Mouse (Mus musculus): ENCODE results near the gene Wrap53. TPM values are rescaled to one million over a fixed set of nuclear protein-coding genes. Genes with fewer than 3 reads are reported as not detected.
A peak's percentile ranks its signal among the peaks of the same experiment; 100 is the strongest.

Gene Wrap53
- polyA plus RNA-seq, 1 experiment from 2014 or later: 32.4 TPM

GRCm38 (mm10) chr11:69559851-69560765 lies 19.9 kb downstream of the Wrap53 start, which contains the start of gene Efnb3:
TSS of gene Efnb3 (minus strand) at chr11:69560205.
- Histone ChIP-seq H3K9me3 (no peaks in the 10 kb centered on the region), H3K4me2 (replicated peaks) (peak within 1 kb of the TSS; percentile 95), H3K36me3 (peaks cover 36% of the 10 kb centered on the region), H3K9ac (peak within 1 kb of the TSS; percentile 91), H3K4me1 (peaks cover 62% of the 10 kb centered on the region), H3K4me3 (peak within 1 kb of the TSS; percentile 80), H3K27me3 (replicated peaks) (no peaks in the 10 kb centered on the region), H3K27ac (peak within 1 kb of the TSS; percentile 43)
- ATAC-seq (ENCODE audit: low FRiP score, low read depth): peak; percentile 54; the same call in 1 of the 2 replicates
- 1% methylated on average over 57 of the region's 59 CpGs for WGBS

DNA sequence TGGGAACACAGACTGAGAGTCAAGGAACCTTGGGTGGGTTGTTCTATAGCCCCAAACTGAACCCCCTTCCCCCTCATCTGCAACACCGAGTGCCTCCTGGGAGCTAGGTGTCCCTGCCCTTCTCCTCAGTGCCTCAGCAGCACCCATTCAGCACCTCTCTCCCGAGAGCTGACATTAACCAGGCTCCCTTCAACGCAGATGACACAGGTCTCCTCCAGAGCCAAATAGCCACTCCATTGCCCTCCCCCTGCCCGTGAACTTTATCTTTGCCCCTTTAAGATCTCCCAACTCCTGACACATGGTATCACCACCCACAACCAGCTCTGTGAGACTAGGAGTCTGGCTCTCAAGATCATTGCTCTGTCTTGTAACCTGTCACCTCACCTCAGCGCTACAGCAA lies 20.9 kb downstream of the Wrap53 start:
- WGBS: 17% methylated on average over 5 of the region's 5 CpGs

GRCm38 (mm10) chr11:69558756-69559155 lies 21.3 kb downstream of the Wrap53 start:
- Histone ChIP-seq H3K9ac (peak overlapping the region; percentile 91), H3K4me1 (peaks cover 64% of the 10 kb centered on the region), H3K27ac (no peak overlapping the region), H3K4me3 (peak overlapping the region; percentile 80), H3K9me3 (no peaks in the 10 kb centered on the region), H3K36me3 (peaks cover 37% of the 10 kb centered on the region), H3K27me3 (replicated peaks) (no peaks in the 10 kb centered on the region), H3K4me2 (replicated peaks) (peak overlapping the region; percentile 95)
- no peak for ATAC-seq (ENCODE audit: low FRiP score, low read depth)
- 22% methylated on average over 6 of the region's 6 CpGs for WGBS

More for the DNA sequence above, 20.9 kb downstream of the Wrap53 start:
- H3K9me3 ChIP-seq: no peaks in the 10 kb centered on the region
- peaks cover 62% of the 10 kb centered on the region for H3K4me1 ChIP-seq
- H3K4me2 ChIP-seq (replicated peaks): peak overlapping the region; percentile 95
- H3K9ac ChIP-seq: peak overlapping the region; percentile 91
- ATAC-seq (ENCODE audit: low FRiP score, low read depth): no peak
- no peak overlapping the region for H3K27ac ChIP-seq
- H3K4me3 ChIP-seq: peak overlapping the region; percentile 80
- H3K36me3 ChIP-seq: peaks cover 37% of the 10 kb centered on the region
- no peaks in the 10 kb centered on the region for H3K27me3 ChIP-seq (replicated peaks)

- WGBS: 14% methylated on average over 14 of the region's 14 CpGs
- Histone ChIP-seq H3K27me3 (replicated peaks) (no peaks in the 10 kb centered on the region), H3K9me3 (no peaks in the 10 kb centered on the region), H3K4me2 (replicated peaks) (peak overlapping the region; percentile 95), H3K27ac (no peak overlapping the region), H3K4me1 (peaks cover 76% of the 10 kb centered on the region), H3K9ac (peak overlapping the region; percentile 41; the same call in 1 of the 2 replicates), H3K36me3 (peaks cover 24% of the 10 kb centered on the region), H3K4me3 (peak overlapping the region; percentile 22)
- ATAC-seq (ENCODE audit: low FRiP score, low read depth): no peak
These were observed 22.6 kb downstream of the Wrap53 start for GRCm38 (mm10) chr11:69557381-69557958.

DNA sequence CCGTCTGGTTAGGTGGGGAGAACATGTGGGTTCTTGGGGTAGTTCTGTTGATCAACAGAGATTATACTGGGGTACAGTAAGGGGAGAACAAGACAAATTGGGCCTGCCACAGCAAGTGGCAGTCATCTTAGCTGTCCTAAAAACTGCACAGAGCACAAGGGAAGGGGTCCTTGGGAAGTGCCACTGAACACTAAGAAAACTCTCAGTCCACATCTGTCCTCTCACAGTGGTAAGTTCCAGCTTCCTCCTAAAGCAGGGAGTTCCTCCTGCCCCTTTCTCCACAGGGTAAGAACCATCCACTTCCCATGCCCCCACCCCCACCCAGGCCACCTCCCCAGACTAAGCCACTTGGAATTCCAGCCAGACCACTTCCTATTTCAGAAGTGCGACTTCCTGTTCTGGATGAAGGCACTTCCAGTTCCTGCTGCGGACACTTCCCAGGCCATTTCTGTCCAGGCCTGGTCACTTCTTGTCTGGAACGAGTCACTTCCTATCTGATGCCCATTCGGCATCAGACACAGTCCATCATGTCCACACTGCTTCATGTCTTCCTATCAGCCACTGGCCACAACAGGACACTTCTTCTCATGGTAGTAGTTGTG lies 25.4 kb downstream of the Wrap53 start:
- no peak overlapping the region for H3K4me3 ChIP-seq
- WGBS: 88% methylated on average over 5 of the region's 5 CpGs
- H3K9me3 ChIP-seq: no peaks in the 10 kb centered on the region
- H3K9ac ChIP-seq: no peak overlapping the region
- peaks cover 16% of the 10 kb centered on the region for H3K36me3 ChIP-seq
- peaks cover 61% of the 10 kb centered on the region for H3K4me1 ChIP-seq
- H3K27ac ChIP-seq: no peak overlapping the region
- ATAC-seq (ENCODE audit: low FRiP score, low read depth): no peak
- no peaks in the 10 kb centered on the region for H3K27me3 ChIP-seq (replicated peaks)
- peak overlapping the region; percentile 12; the same call in 1 of the 2 replicates for H3K4me2 ChIP-seq (replicated peaks)

DNA sequence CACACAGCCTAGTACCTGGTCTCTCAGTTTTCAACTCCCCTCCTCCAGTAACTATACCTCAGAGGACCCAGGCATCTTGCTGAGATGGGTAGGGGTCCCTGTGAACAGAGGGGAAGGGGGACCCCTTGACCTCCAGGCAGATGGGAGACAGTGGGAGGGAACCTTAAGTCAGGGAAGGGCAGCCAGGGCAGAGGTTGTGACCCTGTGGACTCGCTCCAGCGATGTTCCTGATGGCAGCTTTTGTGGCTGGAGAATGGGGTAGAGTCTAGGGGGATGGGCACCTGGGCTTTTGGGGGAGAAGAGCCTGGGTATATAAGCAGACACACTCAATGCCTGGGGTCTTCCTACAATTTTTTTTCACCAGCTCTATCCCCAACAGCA lies 26.7 kb downstream of the Wrap53 start:
- H3K27me3 ChIP-seq (replicated peaks): no peaks in the 10 kb centered on the region
- H3K9ac ChIP-seq: peak overlapping the region; percentile 29; the same call in 1 of the 2 replicates
- no peak overlapping the region for H3K4me3 ChIP-seq
- no peaks in the 10 kb centered on the region for H3K9me3 ChIP-seq
- peak; percentile 31 for ATAC-seq (ENCODE audit: low FRiP score, low read depth)
- H3K4me1 ChIP-seq: peaks cover 61% of the 10 kb centered on the region
- peak overlapping the region; percentile 53 for H3K4me2 ChIP-seq (replicated peaks)
- peaks cover 16% of the 10 kb centered on the region for H3K36me3 ChIP-seq
- WGBS: 2% methylated on average over 2 of the region's 2 CpGs
- H3K27ac ChIP-seq: peak overlapping the region; percentile 72

- Histone ChIP-seq H3K27ac (peak overlapping the region; percentile 72), H3K4me2 (replicated peaks) (peak overlapping the region; percentile 53), H3K9me3 (no peaks in the 10 kb centered on the region), H3K4me1 (peaks cover 61% of the 10 kb centered on the region), H3K27me3 (replicated peaks) (no peaks in the 10 kb centered on the region), H3K4me3 (no peak overlapping the region), H3K9ac (peak overlapping the region; percentile 29; the same call in 1 of the 2 replicates), H3K36me3 (peaks cover 16% of the 10 kb centered on the region)
- WGBS: 10% methylated on average over 14 of the region's 14 CpGs
- ATAC-seq (ENCODE audit: low FRiP score, low read depth): peak; percentile 78
These were observed 27.3 kb downstream of the Wrap53 start for GRCm38 (mm10) chr11:69552622-69553340.

DNA sequence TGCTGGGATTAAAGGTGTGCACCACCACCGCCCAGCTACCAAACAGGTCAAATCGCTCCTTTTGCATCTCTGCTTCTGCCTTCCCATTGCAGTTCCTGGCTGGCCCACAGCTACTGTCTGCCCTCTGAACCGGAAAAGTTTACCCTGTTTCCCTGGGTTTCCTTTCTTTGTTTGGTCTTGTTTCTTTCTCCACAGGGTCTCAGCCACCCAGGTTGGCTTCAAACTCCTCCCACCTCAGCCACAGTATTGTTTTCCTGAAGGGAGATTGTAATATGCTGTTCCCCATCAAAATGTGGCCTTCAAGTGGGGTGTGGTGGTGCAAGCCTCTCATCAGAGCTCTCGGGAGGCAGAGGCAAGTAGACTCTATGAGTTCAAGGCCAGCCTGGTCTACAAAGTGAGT lies 28.7 kb downstream of the Wrap53 start:
- ATAC-seq (ENCODE audit: low FRiP score, low read depth): no peak
- H3K36me3 ChIP-seq: peaks cover 16% of the 10 kb centered on the region
- peaks cover 61% of the 10 kb centered on the region for H3K4me1 ChIP-seq
- no peak overlapping the region for H3K4me2 ChIP-seq (replicated peaks)
- H3K9ac ChIP-seq: no peak overlapping the region
- no peak overlapping the region for H3K4me3 ChIP-seq
- 62% methylated on average over 4 of the region's 4 CpGs for WGBS
- no peak overlapping the region for H3K27ac ChIP-seq
- no peaks in the 10 kb centered on the region for H3K9me3 ChIP-seq
- H3K27me3 ChIP-seq (replicated peaks): no peaks in the 10 kb centered on the region

DNA sequence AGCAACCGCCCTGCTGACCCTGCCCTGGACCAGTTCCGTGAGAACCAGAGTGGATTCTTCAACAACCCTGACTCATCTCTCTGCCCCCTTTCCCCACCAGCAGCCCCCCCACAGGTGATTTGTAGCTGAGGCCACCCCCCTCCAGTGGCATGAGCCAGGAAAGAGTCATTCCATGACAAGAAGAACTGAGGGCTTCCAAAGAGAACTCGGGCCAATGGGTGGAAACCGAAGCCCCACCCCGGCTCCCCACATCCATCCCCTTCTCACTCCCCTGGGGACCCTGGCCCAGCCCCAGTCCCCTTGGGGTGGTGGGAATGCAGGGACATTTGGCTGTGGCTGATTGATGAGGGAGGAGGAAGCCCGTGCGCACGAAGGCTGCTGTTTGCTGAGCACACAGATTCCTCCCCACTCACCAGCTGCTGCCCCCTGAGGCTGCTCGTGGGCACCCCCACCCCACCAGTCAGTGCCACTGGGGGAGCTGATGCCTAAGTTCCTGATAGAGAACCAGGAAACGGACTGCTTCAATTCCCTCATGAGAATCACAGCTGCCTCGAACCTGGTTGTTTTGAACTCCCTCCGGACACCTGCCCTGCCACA lies 30.9 kb downstream of the Wrap53 start, which contains the start of gene Dnah2:
TSS of gene Dnah2 (minus strand) at position 51 of the 597 bp plus-strand sequence.
- no peaks in the 10 kb centered on the region for H3K27me3 ChIP-seq (replicated peaks)
- 0 out of 2 replicates have a peak within 1 kb of the TSS, but pooled peaks have one; percentile 29 for H3K9ac ChIP-seq
- H3K9me3 ChIP-seq: no peaks in the 10 kb centered on the region
- H3K4me3 ChIP-seq: no peak within 1 kb of the TSS
- no peak for ATAC-seq (ENCODE audit: low FRiP score, low read depth)
- WGBS: 41% methylated on average over 12 of the region's 12 CpGs
- peak within 1 kb of the TSS; percentile 86; the same call in 1 of the 2 replicates for H3K4me2 ChIP-seq (replicated peaks)
- H3K4me1 ChIP-seq: peaks cover 61% of the 10 kb centered on the region
- no peaks in the 10 kb centered on the region for H3K36me3 ChIP-seq
- no peak within 1 kb of the TSS for H3K27ac ChIP-seq

- Histone ChIP-seq H3K9ac (peak overlapping the region; percentile 64), H3K4me1 (peaks cover 52% of the 10 kb centered on the region), H3K4me3 (peak overlapping the region; percentile 44), H3K4me2 (replicated peaks) (peak overlapping the region; percentile 86), H3K27ac (0 out of 2 replicates have a peak overlapping the region, but pooled peaks have one; percentile 62), H3K9me3 (no peaks in the 10 kb centered on the region), H3K36me3 (no peaks in the 10 kb centered on the region), H3K27me3 (replicated peaks) (no peaks in the 10 kb centered on the region)
- WGBS: 4% methylated on average over 15 of the region's 15 CpGs
- no peak for ATAC-seq (ENCODE audit: low FRiP score, low read depth)
These were observed 33.0 kb downstream of the Wrap53 start for GRCm38 (mm10) chr11:69547071-69547470.

DNA sequence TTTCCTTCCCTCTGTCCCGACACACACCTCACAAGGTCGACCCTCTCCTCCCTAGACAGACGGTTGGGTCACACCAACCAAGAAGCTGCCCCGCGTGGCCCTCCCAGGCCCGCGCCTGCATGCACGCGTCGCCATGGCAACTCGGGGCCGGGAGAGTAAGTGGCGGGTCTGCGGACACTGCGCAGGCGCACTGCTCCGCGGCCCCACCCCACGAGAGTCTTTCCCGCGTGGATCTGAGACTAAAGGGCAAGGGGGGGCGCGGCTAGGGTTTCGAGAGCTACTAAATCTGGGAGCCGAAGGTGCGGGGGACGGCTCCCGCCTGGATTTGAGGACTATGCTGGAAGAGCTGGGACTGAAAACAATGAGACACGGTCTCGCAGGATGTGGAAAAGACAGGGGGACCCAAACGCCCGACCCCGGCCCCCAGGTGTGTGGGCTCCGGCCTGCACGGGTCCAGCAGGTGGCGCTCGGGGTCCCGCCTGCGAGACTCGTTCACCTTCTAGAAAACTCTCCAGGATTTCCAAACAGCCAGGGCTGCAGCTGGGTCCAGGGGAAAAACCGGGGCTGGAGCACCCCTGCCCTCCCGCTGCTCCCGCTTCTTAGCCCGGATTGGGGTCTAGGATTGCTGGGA lies 33.5 kb downstream of the Wrap53 start:
- Histone ChIP-seq H3K4me2 (replicated peaks) (peak overlapping the region; percentile 86), H3K9ac (peak overlapping the region; percentile 64), H3K27ac (peak overlapping the region; percentile 62), H3K4me3 (peak overlapping the region; percentile 44), H3K4me1 (peaks cover 50% of the 10 kb centered on the region), H3K27me3 (replicated peaks) (no peaks in the 10 kb centered on the region), H3K9me3 (no peaks in the 10 kb centered on the region), H3K36me3 (no peaks in the 10 kb centered on the region)
- WGBS: under 1% methylated on average over 44 of the region's 44 CpGs
- ATAC-seq (ENCODE audit: low FRiP score, low read depth): peak; percentile 62
